Mouse (Mus musculus): Measurements from ENCODE around the gene Terf2. TPM values are rescaled to one million over a fixed set of nuclear protein-coding genes. Genes with fewer than 3 reads are reported as not detected.

Gene Terf2
- polyA plus RNA-seq, 1 experiment from 2014 or later = 18.9 TPM

GRCm38 (mm10) chr8:107030058-107030457 lies 66.3 kb downstream of the Terf2 start:
- WGBS = 60% methylated on average over 5 of the region's 5 CpGs
- no peaks in the 10 kb centered on the region for H3K9me3 ChIP-seq (replicated peaks)
- H3K27ac ChIP-seq (replicated peaks) = no peak overlapping the region; the same call in 1 of the 2 replicates
- no peak overlapping the region for H3K4me3 ChIP-seq (replicated peaks)
- no peak overlapping the region for H3K4me2 ChIP-seq (replicated peaks)
- ATAC-seq (ENCODE audit: insufficient number of reproducible peaks, low FRiP score, low TSS enrichment, low read depth) = no peak
- no peaks in the 10 kb centered on the region for H3K27me3 ChIP-seq
- peaks cover 18% of the 10 kb centered on the region for H3K4me1 ChIP-seq
- H3K9ac ChIP-seq = no peak overlapping the region
- H3K36me3 ChIP-seq = no peaks in the 10 kb centered on the region

- H3K4me3 ChIP-seq (replicated peaks) = no peak overlapping the region
- H3K27ac ChIP-seq (replicated peaks) = no peak overlapping the region
- no peaks in the 10 kb centered on the region for H3K9me3 ChIP-seq (replicated peaks)
- peaks cover 18% of the 10 kb centered on the region for H3K4me1 ChIP-seq
- no peak for ATAC-seq (ENCODE audit: insufficient number of reproducible peaks, low FRiP score, low TSS enrichment, low read depth)
- H3K36me3 ChIP-seq = no peaks in the 10 kb centered on the region
- 69% methylated on average over 3 of the region's 3 CpGs for WGBS
- no peak overlapping the region for H3K4me2 ChIP-seq (replicated peaks)
- H3K27me3 ChIP-seq = no peaks in the 10 kb centered on the region
- no peak overlapping the region for H3K9ac ChIP-seq
Observed at GRCm38 (mm10) chr8:107029310-107029709, 67.0 kb downstream of the Terf2 start.

GRCm38 (mm10) chr8:107023479-107023878 lies 72.9 kb downstream of the Terf2 start:
- Histone ChIP-seq H3K36me3 (no peaks in the 10 kb centered on the region), H3K27me3 (no peaks in the 10 kb centered on the region), H3K4me1 (no peaks in the 10 kb centered on the region), H3K4me2 (replicated peaks) (no peak overlapping the region), H3K9ac (no peak overlapping the region), H3K4me3 (replicated peaks) (no peak overlapping the region), H3K27ac (replicated peaks) (no peak overlapping the region), H3K9me3 (replicated peaks) (no peaks in the 10 kb centered on the region)
- 88% methylated on average over 8 of the region's 8 CpGs for WGBS
- no peak for ATAC-seq (ENCODE audit: insufficient number of reproducible peaks, low FRiP score, low TSS enrichment, low read depth)

Small RNA genes lying within 50 kb of the gene (microRNA-seq; reads per million reads assigned to microRNA genes)
- gene Mir7075 (ENCODE audit: borderline number of aligned reads) = 0.86 reads per million

Other genes starting within 250 kb of the Terf2 start
- gene Has3, start 226.3 kb downstream of the Terf2 start, polyA plus RNA-seq (2015; fragmentation: Nextera tagmentation; extraction: Ambion mirVana) = 1.3 TPM in 2 replicates
- 59.7 and 60.5 TPM in 2 replicates for gene Utp4, start 202.9 kb downstream of the Terf2 start, polyA plus RNA-seq (2015; fragmentation: Nextera tagmentation; extraction: Ambion mirVana)
- gene Sntb2, start 160.8 kb downstream of the Terf2 start, polyA plus RNA-seq (2015; fragmentation: Nextera tagmentation; extraction: Ambion mirVana) = 18.3 and 21.6 TPM in 2 replicates
- gene Vps4a, start 65.3 kb downstream of the Terf2 start, polyA plus RNA-seq (2015; fragmentation: Nextera tagmentation; extraction: Ambion mirVana) = 72.1 and 72.5 TPM in 2 replicates
- 45.9 and 46.1 TPM in 2 replicates for gene Pdf, start 47.9 kb downstream of the Terf2 start, polyA plus RNA-seq (2015; fragmentation: Nextera tagmentation; extraction: Ambion mirVana)
- gene Cog8, start 39.9 kb downstream of the Terf2 start, polyA plus RNA-seq (2015; fragmentation: Nextera tagmentation; extraction: Ambion mirVana) = 40.0 and 42.0 TPM in 2 replicates
- gene Nip7, start 39.7 kb downstream of the Terf2 start, polyA plus RNA-seq (2015; fragmentation: Nextera tagmentation; extraction: Ambion mirVana) = 80.0 and 80.4 TPM in 2 replicates
- gene Tmed6, start 30.9 kb downstream of the Terf2 start, polyA plus RNA-seq (2015; fragmentation: Nextera tagmentation; extraction: Ambion mirVana) = not detected in 2 replicates
- 66.7 and 67.5 TPM in 2 replicates for gene Cyb5b, start 54.1 kb upstream of the Terf2 start, polyA plus RNA-seq (2015; fragmentation: Nextera tagmentation; extraction: Ambion mirVana)
- gene Nfat5, start 196.9 kb upstream of the Terf2 start, polyA plus RNA-seq (2015; fragmentation: Nextera tagmentation; extraction: Ambion mirVana) = 18.9 and 19.0 TPM in 2 replicates